Mouse (Mus musculus): ENCODE measurements at regions not wholly inside any gene's neighbourhood (a gene's known extent, or its start where the extent isn't known, plus 50 kb on each side); places are given as distances from the start of the nearest gene placed in this dataset.

GRCm38 (mm10) chr14:29784506-29784905, 62.8 kb upstream of the Cacna2d3 start:
- in situ Hi-C loops (cut with MboI, MseI) = no loop called here

- in situ Hi-C loops (cut with MboI, MseI) = no loop called here
These were observed 64.8 kb upstream of the Cacna2d3 start for GRCm38 (mm10) chr14:29786431-29786830.

- in situ Hi-C loops (cut with MboI, MseI) = no loop called here
These were observed 66.1 kb upstream of the Cacna2d3 start for GRCm38 (mm10) chr14:29787796-29788195.

GRCm38 (mm10) chr14:29788351-29788750, 66.7 kb upstream of the Cacna2d3 start:
- in situ Hi-C loops (cut with MboI, MseI) = no loop called here

- in situ Hi-C loops (cut with MboI, MseI) = no loop called here
These were observed 73.7 kb upstream of the Cacna2d3 start for GRCm38 (mm10) chr14:29795325-29795724.

GRCm38 (mm10) chr14:29796396-29796795, 74.7 kb upstream of the Cacna2d3 start:
- in situ Hi-C loops (cut with MboI, MseI) = no loop called here

- in situ Hi-C loops (cut with MboI, MseI) = no loop called here
These were observed 78.2 kb upstream of the Cacna2d3 start for GRCm38 (mm10) chr14:29799852-29800251.

- in situ Hi-C loops (cut with MboI, MseI) = no loop called here
These were observed 83.6 kb upstream of the Cacna2d3 start for GRCm38 (mm10) chr14:29805234-29805633.

- in situ Hi-C loops (cut with MboI, MseI) = no loop called here
These were observed 86.2 kb upstream of the Cacna2d3 start for GRCm38 (mm10) chr14:29807881-29808280.

GRCm38 (mm10) chr14:29814626-29815025, 93.0 kb upstream of the Cacna2d3 start:
- in situ Hi-C loops (cut with MboI, MseI) = no loop called here

- in situ Hi-C loops (cut with MboI, MseI) = no loop called here
These were observed 95.9 kb upstream of the Cacna2d3 start for GRCm38 (mm10) chr14:29817548-29817947.

GRCm38 (mm10) chr14:29818251-29818650, 96.6 kb upstream of the Cacna2d3 start:
- in situ Hi-C loops (cut with MboI, MseI) = no loop called here

GRCm38 (mm10) chr14:29818751-29819150, 97.1 kb upstream of the Cacna2d3 start:
- in situ Hi-C loops (cut with MboI, MseI) = no loop called here

GRCm38 (mm10) chr14:29837063-29837462, 115.4 kb upstream of the Cacna2d3 start:
- in situ Hi-C loops (cut with MboI, MseI) = no loop called here

- in situ Hi-C loops (cut with MboI, MseI) = no loop called here
These were observed 117.9 kb upstream of the Cacna2d3 start for GRCm38 (mm10) chr14:29839576-29839975.

GRCm38 (mm10) chr14:29841361-29842117, 119.9 kb upstream of the Cacna2d3 start:
- in situ Hi-C loops (cut with MboI, MseI) = loop anchor here (10.0 kb wide), 1 partner anchor 673 kb away; no protein-coding TSS in a partner anchor

- in situ Hi-C loops (cut with MboI, MseI) = loop anchor here (10.0 kb wide), 1 partner anchor 667 kb away; no protein-coding TSS in a partner anchor
These were observed 120.4 kb upstream of the Selenok start for GRCm38 (mm10) chr14:29847661-29848060.

- in situ Hi-C loops (cut with MboI, MseI) = no loop called here
These were observed 116.8 kb upstream of the Selenok start for GRCm38 (mm10) chr14:29851286-29851685.

- in situ Hi-C loops (cut with MboI, MseI) = no loop called here
These were observed 116.0 kb upstream of the Selenok start for GRCm38 (mm10) chr14:29851956-29852725.

- in situ Hi-C loops (cut with MboI, MseI) = no loop called here
These were observed 106.1 kb upstream of the Selenok start for GRCm38 (mm10) chr14:29862032-29862431.

GRCm38 (mm10) chr14:29866455-29867275, 101.4 kb upstream of the Selenok start:
- in situ Hi-C loops (cut with MboI, MseI) = no loop called here

GRCm38 (mm10) chr14:29867311-29867710, 100.8 kb upstream of the Selenok start:
- in situ Hi-C loops (cut with MboI, MseI) = no loop called here
